Mouse (Mus musculus) adipocyte (in vitro differentiated cells): ENCODE results near the gene Atp2b1.

Experiments used
- DNase-seq: peaks from one replicate; pipeline ENCODE4 v3.0.0-alpha.2; 2016; ENCODE audit warnings: low spot score

The Atp2b1 gene

DNA sequence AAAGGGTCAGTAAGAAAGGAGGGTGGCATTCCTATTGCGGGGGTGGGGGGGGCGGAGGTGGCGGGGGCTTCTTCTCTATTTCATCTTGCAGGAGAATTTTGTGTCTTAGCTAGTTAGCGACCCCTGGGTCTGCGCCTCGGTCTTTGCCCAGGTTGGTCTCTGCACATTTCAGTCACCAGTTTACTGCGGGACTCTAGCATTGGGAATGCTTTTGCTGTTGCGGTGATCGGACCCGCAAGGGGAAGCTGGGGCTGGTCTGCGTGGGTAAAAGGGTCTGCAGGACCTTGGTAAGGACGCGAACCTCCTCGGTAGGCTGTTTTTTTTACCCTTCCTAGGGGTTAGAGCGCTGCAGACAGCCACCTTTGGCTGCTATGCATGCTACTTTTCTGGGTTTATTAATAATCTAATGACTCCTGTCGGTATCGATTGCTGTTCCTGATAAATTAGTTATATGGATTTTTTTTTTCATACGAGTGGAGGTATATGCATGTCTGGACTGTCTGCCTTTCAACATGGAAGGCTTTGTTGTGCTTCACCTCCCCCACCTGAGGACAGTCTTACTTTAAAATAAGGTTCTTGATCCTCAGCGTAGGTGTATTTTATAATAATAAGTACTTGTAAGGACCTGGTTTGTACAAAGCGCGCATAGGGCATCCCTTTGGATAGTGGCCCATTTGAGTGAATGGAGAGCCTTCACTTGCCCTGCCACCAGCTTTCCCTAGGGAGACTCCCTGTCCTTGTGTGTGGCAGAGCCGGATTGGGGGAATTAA lies 2.0 kb downstream of the Atp2b1 start:
- peak; percentile 25 for DNase-seq

- DNase-seq: no peak
Measured at GRCm38 (mm10) chr10:98916781-98917340, 2.7 kb downstream of the Atp2b1 start.

DNA sequence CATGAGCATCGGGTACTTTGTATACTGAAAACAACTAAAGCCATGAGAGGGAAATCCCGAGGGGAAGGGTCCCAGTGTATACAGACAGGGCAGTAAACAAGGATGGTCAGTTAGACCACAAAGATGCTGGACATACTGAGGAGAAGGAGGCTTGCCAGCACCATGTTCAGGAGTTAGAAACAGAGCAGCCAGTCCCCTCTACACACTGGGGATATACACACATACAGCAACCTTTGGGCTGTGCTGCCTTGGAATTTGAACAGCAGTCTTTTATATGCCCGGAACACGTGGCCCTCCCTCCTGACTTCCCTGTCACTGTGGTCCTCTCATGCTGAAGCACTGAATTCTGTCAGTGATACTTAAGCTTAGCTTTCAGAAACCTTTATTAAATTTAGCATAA lies 10.9 kb downstream of the Atp2b1 start:
- DNase-seq: no peak

GRCm38 (mm10) chr10:98926991-98927390 lies 12.8 kb downstream of the Atp2b1 start:
- DNase-seq: no peak

DNA sequence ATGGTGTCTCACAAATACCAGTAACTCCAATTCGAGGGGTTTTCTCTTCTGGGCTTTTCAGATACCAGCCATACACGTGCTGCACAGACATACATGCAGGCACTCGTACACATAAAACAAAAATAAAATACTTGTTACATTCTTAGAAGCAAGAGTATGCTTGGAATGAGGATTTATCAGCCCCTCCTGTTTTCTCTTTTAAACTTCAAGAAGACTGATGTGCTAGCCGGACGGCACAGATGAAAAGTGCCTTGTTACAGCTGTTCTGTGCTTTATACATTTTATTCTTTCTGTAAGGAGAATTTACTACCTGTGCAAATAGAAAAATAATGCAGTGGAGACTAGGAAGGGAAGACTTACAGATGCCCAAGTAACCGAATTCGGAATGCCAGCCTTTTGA lies 15.2 kb downstream of the Atp2b1 start:
- DNase-seq: no peak

- no peak for DNase-seq
Measured at GRCm38 (mm10) chr10:98930143-98930542, 15.9 kb downstream of the Atp2b1 start.

DNA sequence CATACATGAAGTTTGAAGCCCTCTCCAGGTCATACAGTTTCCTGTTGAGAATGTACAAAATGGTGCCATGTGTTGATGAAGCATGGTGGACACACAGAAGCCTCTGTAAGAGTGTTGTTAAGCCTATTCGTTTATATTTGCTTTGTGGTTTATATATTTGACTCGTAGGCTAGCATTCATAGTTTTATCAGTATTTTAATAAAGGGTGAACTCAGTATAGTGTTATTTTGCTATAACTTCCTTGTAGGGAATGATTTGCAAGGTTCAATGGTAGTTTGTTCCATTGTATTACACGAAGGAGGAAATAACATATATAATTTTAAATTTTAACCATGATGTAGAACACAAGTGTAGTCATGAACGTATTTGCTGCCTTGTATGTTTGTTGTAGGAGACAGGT lies 25.9 kb downstream of the Atp2b1 start:
- no peak for DNase-seq

DNA sequence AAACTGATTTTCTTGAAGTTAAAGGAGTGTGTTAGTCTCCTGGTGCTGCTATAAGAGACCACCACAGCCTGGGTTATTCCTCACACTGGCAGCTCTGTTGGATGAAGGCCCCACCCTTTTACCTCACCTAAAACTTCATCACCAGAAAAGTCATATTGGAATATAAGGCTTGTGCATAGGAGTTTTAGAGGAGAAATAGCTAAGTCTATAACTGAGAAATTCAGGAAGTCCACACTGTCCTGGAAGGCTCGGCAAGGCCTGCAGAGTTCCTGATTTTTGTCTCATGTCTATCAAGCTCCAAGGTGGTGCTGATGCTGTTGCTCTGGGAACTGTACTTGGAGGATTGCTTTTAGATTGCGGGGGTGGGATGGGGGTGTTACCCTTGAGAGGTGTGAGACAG lies 26.6 kb downstream of the Atp2b1 start:
- DNase-seq: no peak

DNA sequence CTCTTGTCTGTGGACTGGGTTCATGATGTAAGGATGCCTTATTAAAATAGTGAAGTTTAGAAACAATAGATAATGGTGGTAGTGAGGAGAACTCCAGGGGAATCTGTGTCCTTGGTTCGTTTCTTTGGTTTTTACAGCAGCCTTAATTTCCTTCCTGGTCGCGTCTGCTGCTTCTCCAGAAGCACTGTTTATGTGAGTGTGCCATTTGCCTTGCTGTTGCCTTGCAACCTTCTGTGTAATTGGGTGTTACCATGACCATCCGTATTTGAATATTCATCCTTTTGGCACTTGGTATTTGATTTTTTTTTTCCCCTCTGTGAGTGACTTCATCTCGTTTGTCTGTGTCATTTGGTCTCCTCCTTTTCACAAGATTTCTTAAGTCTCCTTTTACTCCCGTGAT lies 27.8 kb downstream of the Atp2b1 start:
- no peak for DNase-seq

- DNase-seq: no peak
Measured at GRCm38 (mm10) chr10:98942999-98943398, 28.8 kb downstream of the Atp2b1 start.

GRCm38 (mm10) chr10:98943894-98944293 lies 29.7 kb downstream of the Atp2b1 start:
- DNase-seq: no peak

- DNase-seq: no peak
Measured at GRCm38 (mm10) chr10:98946031-98946791, 32.0 kb downstream of the Atp2b1 start.

- no peak for DNase-seq
Measured at GRCm38 (mm10) chr10:98947206-98947605, 33.0 kb downstream of the Atp2b1 start.

- peak; percentile 88 for DNase-seq
Measured at GRCm38 (mm10) chr10:98948096-98948495, 33.9 kb downstream of the Atp2b1 start.

DNA sequence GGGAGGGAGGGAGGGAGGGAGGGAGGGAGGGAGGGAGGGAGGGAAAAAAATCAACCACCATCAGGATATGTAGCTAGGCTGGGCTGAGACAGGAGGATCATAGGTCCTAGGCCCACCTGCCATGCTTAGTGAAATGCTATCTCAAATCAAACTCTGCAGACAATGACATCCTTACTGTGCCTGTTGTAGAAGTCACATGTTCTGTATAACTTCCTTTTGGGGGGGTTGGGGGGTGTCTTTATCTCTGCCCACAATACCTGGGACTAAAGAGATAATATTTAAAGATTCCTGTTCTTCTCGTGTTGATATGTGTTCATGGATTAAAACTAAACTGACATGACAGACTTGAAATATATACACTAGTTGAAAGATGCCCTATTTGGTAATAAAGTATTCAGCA lies 35.5 kb downstream of the Atp2b1 start:
- DNase-seq: no peak

DNA sequence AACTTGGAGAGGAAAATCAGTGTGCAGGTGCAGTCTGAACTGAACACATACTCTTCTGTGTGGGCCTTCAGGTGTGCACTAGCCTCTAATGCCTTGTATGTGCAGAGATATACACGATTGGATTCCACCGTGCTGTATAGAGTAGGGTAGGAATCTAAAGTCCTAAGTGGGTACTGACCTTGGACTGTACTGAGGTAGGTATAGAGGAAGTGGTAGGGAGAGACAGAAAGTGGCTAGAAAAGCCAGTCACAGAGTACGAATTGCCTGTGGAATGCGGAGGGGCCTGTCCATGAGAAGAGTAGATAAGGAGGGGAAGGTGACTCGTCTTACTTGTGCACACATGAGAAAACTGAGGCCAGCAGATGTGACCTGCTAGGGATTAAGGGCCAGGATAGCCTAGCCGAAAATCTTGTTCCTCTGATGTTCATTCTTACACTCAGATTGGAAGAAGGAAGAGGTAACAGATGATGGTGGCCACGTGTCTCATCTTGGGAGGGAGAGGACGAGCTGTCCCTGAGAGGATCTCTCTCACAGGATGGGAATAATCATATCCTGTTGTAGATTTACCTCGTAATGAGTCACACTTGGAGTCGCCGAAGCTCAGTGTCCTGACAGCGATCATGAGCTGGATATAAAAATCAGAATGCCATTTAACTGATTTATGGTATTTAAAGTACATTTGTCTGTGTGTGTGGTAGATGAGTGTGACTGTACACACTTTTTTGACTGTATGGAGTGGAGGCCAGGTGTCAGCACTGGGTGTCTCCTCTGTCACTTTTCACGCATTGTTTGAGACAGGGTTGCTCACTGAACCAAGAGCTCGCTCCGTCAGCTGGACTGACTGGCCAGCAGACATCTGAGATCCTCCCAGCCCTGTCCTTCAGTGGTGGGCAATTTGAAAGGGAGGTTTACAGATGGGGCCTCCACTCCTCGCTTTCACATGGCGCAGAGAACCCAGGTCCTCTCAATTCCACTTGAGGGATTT lies 37.4 kb downstream of the Atp2b1 start:
- no peak for DNase-seq

GRCm38 (mm10) chr10:98954230-98954993 lies 40.2 kb downstream of the Atp2b1 start:
- no peak for DNase-seq

GRCm38 (mm10) chr10:98956124-98956523 lies 41.9 kb downstream of the Atp2b1 start:
- no peak for DNase-seq

GRCm38 (mm10) chr10:98958752-98959151 lies 44.5 kb downstream of the Atp2b1 start:
- DNase-seq: no peak

GRCm38 (mm10) chr10:98959385-98959784 lies 45.2 kb downstream of the Atp2b1 start:
- DNase-seq: no peak

- DNase-seq: no peak
Measured at GRCm38 (mm10) chr10:98960911-98961310, 46.7 kb downstream of the Atp2b1 start.
